Mouse (Mus musculus): ENCODE measurements around the gene Cd72.

GRCm38 (mm10) chr4:43473636-43474035, 19.2 kb upstream of the Cd72 start:
- no peak for TF ChIP-seq CTCF (IDR thresholded peaks at IDR 0.05; ENCODE audit: low read depth, low read length)
- no peak for TF ChIP-seq POLR2A (IDR thresholded peaks at IDR 0.05; ENCODE audit: extremely low read depth, insufficient read depth, low read length)

Data from liver, adult 2 months (tissue).